Mouse (Mus musculus): ENCODE measurements around the gene Efnb3. TPM values are rescaled to one million over a fixed set of nuclear protein-coding genes. Genes with fewer than 3 reads are reported as not detected.

Efnb3 gene
- polyA plus RNA-seq (2014; fragmentation: Nextera tagmentation; extraction: Ambion mirVana), result 15.2 and 19.0 TPM in 2 replicates

- Histone ChIP-seq H3K9ac (ENCODE audit: low read depth, low read length) (peak within 1 kb of the TSS; percentile 91), H3K27ac (ENCODE audit: low read depth, low read length) (peak within 1 kb of the TSS; percentile 99), H3K36me3 (ENCODE audit: control insufficient read depth, insufficient read depth, low read length) (peaks cover 2% of the 10 kb centered on the region; the same call in 1 of the 2 replicates), H3K4me3 (ENCODE audit: low read depth, low read length) (peak within 1 kb of the TSS; percentile 74), H3K4me1 (ENCODE audit: control insufficient read depth, insufficient read depth, low read length) (peaks cover 62% of the 10 kb centered on the region), H3K27me3 (ENCODE audit: control insufficient read depth, insufficient read depth, low read length) (peaks cover 6% of the 10 kb centered on the region; the same call in 1 of the 2 replicates), H3K4me2 (peak within 1 kb of the TSS; percentile 98), H3K9me3 (replicated peaks; ENCODE audit: control insufficient read depth, low read length) (no peaks in the 10 kb centered on the region)
- ATAC-seq (replicated peaks; ENCODE audit: insufficient number of reproducible peaks, low FRiP score, low TSS enrichment), result peak; percentile 45
- WGBS (ENCODE audit: insufficient replicate concordance), result under 1% methylated on average over 56 of the region's 59 CpGs
These were observed at the start of gene Efnb3 for GRCm38 (mm10) chr11:69559851-69560765. Gene Efnb3, minus strand, starts transcription at chr11:69560205.

GRCm38 (mm10) chr11:69609416-69609815 lies 49.4 kb upstream of the Efnb3 start:
- 40% methylated on average over 7 of the region's 7 CpGs for WGBS (ENCODE audit: insufficient replicate concordance)
- Histone ChIP-seq H3K4me2 (no peak overlapping the region), H3K9ac (ENCODE audit: low read depth, low read length) (no peak overlapping the region), H3K27me3 (ENCODE audit: control insufficient read depth, insufficient read depth, low read length) (no peaks in the 10 kb centered on the region), H3K27ac (ENCODE audit: low read depth, low read length) (no peak overlapping the region; the same call in 1 of the 2 replicates), H3K4me3 (ENCODE audit: low read depth, low read length) (no peak overlapping the region), H3K9me3 (replicated peaks; ENCODE audit: control insufficient read depth, low read length) (no peaks in the 10 kb centered on the region), H3K36me3 (ENCODE audit: control insufficient read depth, insufficient read depth, low read length) (no peaks in the 10 kb centered on the region), H3K4me1 (ENCODE audit: control insufficient read depth, insufficient read depth, low read length) (peaks cover 8% of the 10 kb centered on the region; the same call in 1 of the 2 replicates)
- ATAC-seq (replicated peaks; ENCODE audit: insufficient number of reproducible peaks, low FRiP score, low TSS enrichment), result no peak

- no peak for ATAC-seq (replicated peaks; ENCODE audit: insufficient number of reproducible peaks, low FRiP score, low TSS enrichment)
- Histone ChIP-seq H3K27ac (ENCODE audit: low read depth, low read length) (no peak overlapping the region; the same call in 1 of the 2 replicates), H3K4me3 (ENCODE audit: low read depth, low read length) (no peak overlapping the region), H3K4me1 (ENCODE audit: control insufficient read depth, insufficient read depth, low read length) (peaks cover 10% of the 10 kb centered on the region; the same call in 1 of the 2 replicates), H3K36me3 (ENCODE audit: control insufficient read depth, insufficient read depth, low read length) (no peaks in the 10 kb centered on the region), H3K4me2 (no peak overlapping the region), H3K27me3 (ENCODE audit: control insufficient read depth, insufficient read depth, low read length) (no peaks in the 10 kb centered on the region), H3K9ac (ENCODE audit: low read depth, low read length) (no peak overlapping the region), H3K9me3 (replicated peaks; ENCODE audit: control insufficient read depth, low read length) (no peaks in the 10 kb centered on the region)
- 76% methylated on average over 3 of the region's 3 CpGs for WGBS (ENCODE audit: insufficient replicate concordance)
These were observed 48.5 kb upstream of the Efnb3 start for GRCm38 (mm10) chr11:69608525-69608924.

GRCm38 (mm10) chr11:69606832-69607231 lies 46.8 kb upstream of the Efnb3 start:
- Histone ChIP-seq H3K27me3 (ENCODE audit: control insufficient read depth, insufficient read depth, low read length) (no peaks in the 10 kb centered on the region), H3K9ac (ENCODE audit: low read depth, low read length) (no peak overlapping the region), H3K9me3 (replicated peaks; ENCODE audit: control insufficient read depth, low read length) (no peaks in the 10 kb centered on the region), H3K4me1 (ENCODE audit: control insufficient read depth, insufficient read depth, low read length) (peaks cover 17% of the 10 kb centered on the region), H3K4me2 (no peak overlapping the region), H3K27ac (ENCODE audit: low read depth, low read length) (no peak overlapping the region), H3K4me3 (ENCODE audit: low read depth, low read length) (no peak overlapping the region), H3K36me3 (ENCODE audit: control insufficient read depth, insufficient read depth, low read length) (no peaks in the 10 kb centered on the region)
- no peak for ATAC-seq (replicated peaks; ENCODE audit: insufficient number of reproducible peaks, low FRiP score, low TSS enrichment)
- 81% methylated on average over 2 of the region's 2 CpGs for WGBS (ENCODE audit: insufficient replicate concordance)

GRCm38 (mm10) chr11:69606491-69606795 lies 46.4 kb upstream of the Efnb3 start:
- Histone ChIP-seq H3K4me3 (ENCODE audit: low read depth, low read length) (peak overlapping the region; percentile 59), H3K27ac (ENCODE audit: low read depth, low read length) (peak overlapping the region; percentile 50; the same call in 1 of the 2 replicates), H3K9ac (ENCODE audit: low read depth, low read length) (peak overlapping the region; percentile 54), H3K9me3 (replicated peaks; ENCODE audit: control insufficient read depth, low read length) (no peaks in the 10 kb centered on the region), H3K4me1 (ENCODE audit: control insufficient read depth, insufficient read depth, low read length) (peaks cover 21% of the 10 kb centered on the region), H3K27me3 (ENCODE audit: control insufficient read depth, insufficient read depth, low read length) (no peaks in the 10 kb centered on the region), H3K4me2 (peak overlapping the region; percentile 99), H3K36me3 (ENCODE audit: control insufficient read depth, insufficient read depth, low read length) (no peaks in the 10 kb centered on the region)
- WGBS (ENCODE audit: insufficient replicate concordance), result 67% methylated on average over 2 of the region's 2 CpGs
- ATAC-seq (replicated peaks; ENCODE audit: insufficient number of reproducible peaks, low FRiP score, low TSS enrichment), result no peak

- WGBS (ENCODE audit: insufficient replicate concordance), result 1% methylated on average over 32 of the region's 32 CpGs
- no peaks in the 10 kb centered on the region for H3K36me3 ChIP-seq (ENCODE audit: control insufficient read depth, insufficient read depth, low read length)
- no peaks in the 10 kb centered on the region for H3K27me3 ChIP-seq (ENCODE audit: control insufficient read depth, insufficient read depth, low read length)
- H3K4me2 ChIP-seq, result peak within 1 kb of the TSS; percentile 99
- H3K9ac ChIP-seq (ENCODE audit: low read depth, low read length), result peak within 1 kb of the TSS; percentile 83
- H3K27ac ChIP-seq (ENCODE audit: low read depth, low read length), result peak within 1 kb of the TSS; percentile 77
- peak within 1 kb of the TSS; percentile 59 for H3K4me3 ChIP-seq (ENCODE audit: low read depth, low read length)
- ATAC-seq (replicated peaks; ENCODE audit: insufficient number of reproducible peaks, low FRiP score, low TSS enrichment), result peak; percentile 88
- peaks cover 26% of the 10 kb centered on the region for H3K4me1 ChIP-seq (ENCODE audit: control insufficient read depth, insufficient read depth, low read length)
- H3K9me3 ChIP-seq (replicated peaks; ENCODE audit: control insufficient read depth, low read length), result no peaks in the 10 kb centered on the region
These were observed 45.9 kb upstream of the Efnb3 start, which contains the start of gene Atp1b2 for GRCm38 (mm10) chr11:69605726-69606490. Gene Atp1b2, minus strand, starts transcription at chr11:69605942.

- Histone ChIP-seq H3K4me2 (peak overlapping the region; percentile 99), H3K27ac (ENCODE audit: low read depth, low read length) (peak overlapping the region; percentile 77), H3K4me3 (ENCODE audit: low read depth, low read length) (peak overlapping the region; percentile 59), H3K9ac (ENCODE audit: low read depth, low read length) (peak overlapping the region; percentile 83), H3K9me3 (replicated peaks; ENCODE audit: control insufficient read depth, low read length) (no peaks in the 10 kb centered on the region), H3K27me3 (ENCODE audit: control insufficient read depth, insufficient read depth, low read length) (no peaks in the 10 kb centered on the region), H3K4me1 (ENCODE audit: control insufficient read depth, insufficient read depth, low read length) (peaks cover 35% of the 10 kb centered on the region), H3K36me3 (ENCODE audit: control insufficient read depth, insufficient read depth, low read length) (no peaks in the 10 kb centered on the region)
- no peak for ATAC-seq (replicated peaks; ENCODE audit: insufficient number of reproducible peaks, low FRiP score, low TSS enrichment)
- WGBS (ENCODE audit: insufficient replicate concordance), result under 1% methylated on average over 63 of the region's 73 CpGs
These were observed 45.0 kb upstream of the Efnb3 start for GRCm38 (mm10) chr11:69604795-69605664.

GRCm38 (mm10) chr11:69604347-69604746 lies 44.3 kb upstream of the Efnb3 start:
- no peak for ATAC-seq (replicated peaks; ENCODE audit: insufficient number of reproducible peaks, low FRiP score, low TSS enrichment)
- no peaks in the 10 kb centered on the region for H3K9me3 ChIP-seq (replicated peaks; ENCODE audit: control insufficient read depth, low read length)
- peak overlapping the region; percentile 99 for H3K4me2 ChIP-seq
- peak overlapping the region; percentile 77; the same call in 1 of the 2 replicates for H3K27ac ChIP-seq (ENCODE audit: low read depth, low read length)
- H3K27me3 ChIP-seq (ENCODE audit: control insufficient read depth, insufficient read depth, low read length), result no peaks in the 10 kb centered on the region
- no peaks in the 10 kb centered on the region for H3K36me3 ChIP-seq (ENCODE audit: control insufficient read depth, insufficient read depth, low read length)
- H3K9ac ChIP-seq (ENCODE audit: low read depth, low read length), result peak overlapping the region; percentile 83; the same call in 1 of the 2 replicates
- H3K4me1 ChIP-seq (ENCODE audit: control insufficient read depth, insufficient read depth, low read length), result peaks cover 42% of the 10 kb centered on the region
- H3K4me3 ChIP-seq (ENCODE audit: low read depth, low read length), result peak overlapping the region; percentile 59
- 50% methylated on average over 3 of the region's 3 CpGs for WGBS (ENCODE audit: insufficient replicate concordance)
